Mouse (Mus musculus) gastrocnemius, postnatal 36 days (tissue): ENCODE measurements at regions not wholly inside any gene's neighbourhood (a gene's known extent, or its start where the extent isn't known, plus 50 kb on each side); places are given as distances from the start of the nearest gene placed in this dataset.

ENCODE experiments used
- DNase-seq, 2 experiments: peaks; one replicate each; pipeline ENCODE4 v3.0.0; 2022
- intact Hi-C: fragments of 180-260 bp; cut with DNase I; formaldehyde crosslinking; loops from one replicate; pipeline ENCODE4 v1.15.1; 2025

- intact Hi-C loops, result no loop called here
- DNase-seq, result no peak
These were observed 198.9 kb downstream of the Pik3r1 start for GRCm38 (mm10) chr13:101568985-101569631.

GRCm38 (mm10) chr13:101565323-101565722 lies 202.7 kb downstream of the Pik3r1 start:
- intact Hi-C loops, result no loop called here
- DNase-seq, result no peak

- intact Hi-C loops, result no loop called here
- DNase-seq, result no peak
These were observed 212.6 kb downstream of the Pik3r1 start for GRCm38 (mm10) chr13:101555371-101555874.

- DNase-seq, result no peak
- intact Hi-C loops, result no loop called here
These were observed 214.9 kb downstream of the Pik3r1 start for GRCm38 (mm10) chr13:101553131-101553549.

- no peak for DNase-seq
- intact Hi-C loops, result no loop called here
These were observed 215.6 kb downstream of the Pik3r1 start for GRCm38 (mm10) chr13:101552451-101552850.

- intact Hi-C loops, result no loop called here
These were observed 216.9 kb downstream of the Pik3r1 start for GRCm38 (mm10) chr13:101551068-101551467.

GRCm38 (mm10) chr13:101550526-101550925 lies 217.5 kb downstream of the Pik3r1 start:
- DNase-seq, result no peak
- intact Hi-C loops, result no loop called here

More at GRCm38 (mm10) chr13:101551068-101551467, 216.9 kb downstream of the Pik3r1 start:
- no peak for DNase-seq

- DNase-seq, result no peak
- intact Hi-C loops, result no loop called here
These were observed 220.1 kb downstream of the Pik3r1 start for GRCm38 (mm10) chr13:101547887-101548286.

- DNase-seq, result no peak
- intact Hi-C loops, result no loop called here
These were observed 220.7 kb downstream of the Pik3r1 start for GRCm38 (mm10) chr13:101547365-101547764.

GRCm38 (mm10) chr13:101545344-101546181 lies 222.5 kb downstream of the Pik3r1 start:
- DNase-seq, result no peak
- intact Hi-C loops, result no loop called here

- intact Hi-C loops, result no loop called here
- DNase-seq, result no peak
These were observed 227.4 kb downstream of the Pik3r1 start for GRCm38 (mm10) chr13:101540391-101541191.

- DNase-seq, result no peak
- intact Hi-C loops, result no loop called here
These were observed 229.9 kb downstream of the Pik3r1 start for GRCm38 (mm10) chr13:101538110-101538509.

- DNase-seq, result no peak
- intact Hi-C loops, result no loop called here
These were observed 232.0 kb downstream of the Pik3r1 start for GRCm38 (mm10) chr13:101536019-101536418.

GRCm38 (mm10) chr13:101535331-101535866 lies 232.6 kb downstream of the Pik3r1 start:
- intact Hi-C loops, result no loop called here
- no peak for DNase-seq

GRCm38 (mm10) chr13:101534490-101534889 lies 233.5 kb downstream of the Pik3r1 start:
- no peak for DNase-seq
- intact Hi-C loops, result no loop called here

GRCm38 (mm10) chr13:101532913-101533312 lies 235.1 kb downstream of the Pik3r1 start:
- intact Hi-C loops, result no loop called here
- DNase-seq, result no peak

- intact Hi-C loops, result no loop called here
These were observed 240.3 kb downstream of the Pik3r1 start for GRCm38 (mm10) chr13:101527691-101528090.

GRCm38 (mm10) chr13:101524781-101525180 lies 243.2 kb downstream of the Pik3r1 start:
- intact Hi-C loops, result no loop called here
- no peak for DNase-seq

More at GRCm38 (mm10) chr13:101527691-101528090, 240.3 kb downstream of the Pik3r1 start:
- DNase-seq, result no peak

- intact Hi-C loops, result no loop called here
- DNase-seq, result no peak
These were observed 243.8 kb downstream of the Pik3r1 start for GRCm38 (mm10) chr13:101524223-101524622.

- intact Hi-C loops, result no loop called here
- DNase-seq, result no peak
These were observed 244.5 kb downstream of the Pik3r1 start for GRCm38 (mm10) chr13:101523492-101523891.
